Mouse (Mus musculus) urinary bladder, postnatal 10 days (tissue): ENCODE measurements around the gene Klhl33.
"Not testable (repeated sequence)": the region's sequence is repeated elsewhere in the genome, so short reads cannot be mapped to it uniquely, and the experiment has no call there.

Source experiments
- DNase-seq: peaks from one replicate; pipeline ENCODE4 v3.0.0; 2022; ENCODE audit warnings: low spot score

The Klhl33 gene

GRCm38 (mm10) chr14:50903973-50904827 is 6.9 kb upstream of the Klhl33 start:
- no peak for DNase-seq

DNA sequence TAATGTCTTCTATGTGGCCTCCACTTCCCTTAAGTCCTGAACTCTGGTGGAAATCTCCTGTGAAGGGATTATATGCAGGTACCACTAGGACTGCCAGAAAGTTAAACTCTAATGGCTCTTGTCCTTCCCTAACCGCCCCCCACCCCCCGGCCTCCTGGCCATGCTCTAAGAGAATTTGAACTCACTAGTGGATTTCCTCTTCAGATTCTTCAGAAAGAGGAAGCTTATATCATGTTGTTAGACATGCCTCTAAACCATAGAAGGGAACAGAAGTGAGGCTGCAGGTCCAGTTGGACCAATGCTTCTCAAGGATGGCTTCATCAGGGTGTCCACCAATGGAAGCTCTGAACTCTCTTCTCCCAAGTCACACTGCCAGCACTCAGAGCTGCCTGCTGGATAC is 685 bp upstream of the Klhl33 start:
- not testable (repeated sequence) for DNase-seq

- DNase-seq = no peak
Measured at GRCm38 (mm10) chr14:50896747-50897373, 447 bp downstream of the Klhl33 start.

DNA sequence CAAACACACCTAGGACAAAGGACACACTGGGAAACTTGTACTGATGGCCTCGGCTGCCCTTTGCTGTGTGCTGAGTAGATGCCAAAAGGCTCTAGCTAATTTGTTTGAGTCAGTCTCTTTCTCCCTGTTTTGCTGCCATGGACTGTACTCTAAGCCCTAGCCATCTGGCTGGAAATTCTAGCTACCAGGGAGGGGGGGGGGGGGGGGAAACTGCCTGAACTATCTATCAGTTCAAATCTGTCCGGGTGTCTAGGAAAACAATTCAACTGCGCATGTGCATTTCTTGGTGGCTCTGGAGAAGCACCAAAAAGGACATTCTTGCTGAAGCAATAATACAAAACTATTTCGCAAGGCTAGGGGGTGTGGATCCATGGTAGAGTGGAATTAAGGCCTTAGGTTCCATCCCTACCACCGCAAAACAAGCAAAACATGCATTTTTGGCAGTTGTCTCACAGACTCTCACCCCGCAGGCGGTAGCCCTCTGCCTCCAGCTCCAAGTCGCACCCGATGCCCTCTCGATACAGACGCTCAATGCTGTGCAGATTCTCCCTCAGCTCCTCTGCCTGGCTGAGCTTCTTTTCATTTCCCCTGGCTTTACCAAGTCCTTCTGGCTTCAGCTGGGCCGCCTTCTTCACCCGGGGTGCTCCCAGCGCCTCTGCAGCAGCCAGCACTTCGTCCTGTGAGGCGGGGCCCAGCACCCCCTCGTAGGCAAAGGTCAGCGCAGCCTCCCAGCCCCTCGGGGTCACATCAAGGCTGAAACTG is 1.1 kb downstream of the Klhl33 start:
- no peak for DNase-seq

- no peak for DNase-seq
Measured at GRCm38 (mm10) chr14:50895407-50895806, 1.9 kb downstream of the Klhl33 start.

DNA sequence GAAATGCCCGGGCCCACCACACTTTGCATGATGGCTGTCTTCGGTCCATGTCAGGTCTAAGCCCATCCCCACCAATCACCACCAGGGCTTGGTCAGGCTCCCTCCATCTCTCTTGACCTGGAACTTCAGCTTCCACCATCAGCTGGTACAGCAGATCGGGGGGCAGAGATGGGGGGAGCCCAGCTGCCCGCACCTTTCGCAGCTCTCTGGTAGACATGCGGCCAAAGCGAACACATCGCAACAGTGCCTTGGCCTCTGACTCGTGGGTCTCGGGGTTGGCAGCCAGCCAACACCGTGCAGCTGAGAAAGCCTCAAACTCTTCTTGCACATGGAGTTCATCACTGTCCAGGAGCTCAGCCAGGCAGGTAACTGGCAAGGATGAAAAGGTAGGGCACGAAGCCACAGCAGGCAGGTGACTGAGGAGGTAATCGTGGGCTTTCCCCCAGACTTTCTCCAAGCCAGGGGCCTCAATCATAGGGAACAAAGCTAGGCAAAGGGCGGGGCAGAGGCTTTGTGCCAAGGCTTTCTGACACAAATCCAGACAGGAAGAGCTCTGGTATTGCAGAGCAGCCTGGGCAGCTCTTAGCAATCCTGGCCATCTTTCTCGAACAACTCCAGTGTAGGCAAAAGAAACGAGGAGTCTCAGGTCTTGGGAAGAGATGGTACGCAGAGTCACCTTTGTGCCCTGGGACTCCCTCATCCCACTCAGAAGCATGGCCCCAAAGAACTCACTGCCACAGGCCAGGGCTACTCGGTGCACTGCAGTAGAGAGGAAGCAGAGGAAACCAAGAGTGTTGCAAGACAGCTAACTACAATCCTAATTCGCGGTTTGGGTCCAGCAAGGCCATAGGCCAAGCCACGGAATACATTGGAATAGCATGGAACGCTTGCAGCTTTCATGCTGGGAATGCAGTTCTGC is 4.5 kb downstream of the Klhl33 start:
- DNase-seq = no peak

DNA sequence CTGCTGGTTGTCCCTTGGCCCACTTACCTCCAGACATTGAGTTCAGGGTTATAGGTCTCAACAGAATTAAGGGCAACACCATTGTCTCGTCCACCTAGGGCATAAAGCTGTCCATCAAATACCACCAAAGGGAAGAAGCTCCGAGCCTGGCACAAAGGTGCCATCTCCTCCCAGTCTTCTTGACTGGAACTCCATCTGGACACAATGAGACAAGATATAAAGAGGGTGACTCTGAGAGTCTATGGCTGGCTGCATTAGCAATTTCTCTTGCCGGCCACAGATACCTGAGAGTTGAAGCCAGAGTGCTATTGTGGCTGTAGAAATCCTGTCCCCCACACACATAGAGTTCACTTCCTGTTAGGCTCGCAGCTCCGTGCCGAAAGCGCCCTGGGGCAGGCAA is 5.2 kb downstream of the Klhl33 start:
- no peak for DNase-seq

DNA sequence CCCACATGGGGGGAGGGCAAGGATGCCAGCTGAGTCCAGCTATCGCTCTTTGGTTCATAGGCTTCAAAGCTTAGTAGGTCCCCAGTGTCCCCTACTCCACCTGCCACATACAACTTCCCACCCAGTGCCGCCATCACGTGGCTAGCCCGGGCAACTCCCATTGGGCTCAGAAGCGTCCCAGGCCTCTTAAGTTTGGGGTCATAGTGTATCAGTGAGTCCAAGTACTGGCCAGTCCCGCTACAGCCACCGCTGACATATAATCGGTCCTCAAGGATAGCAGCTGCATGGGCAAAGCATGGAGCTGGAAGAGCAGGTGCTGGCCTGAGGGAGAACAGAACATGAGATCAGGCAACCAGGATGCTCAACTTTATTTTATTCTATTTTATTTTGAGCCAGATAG is 5.7 kb downstream of the Klhl33 start:
- DNase-seq = no peak

DNA sequence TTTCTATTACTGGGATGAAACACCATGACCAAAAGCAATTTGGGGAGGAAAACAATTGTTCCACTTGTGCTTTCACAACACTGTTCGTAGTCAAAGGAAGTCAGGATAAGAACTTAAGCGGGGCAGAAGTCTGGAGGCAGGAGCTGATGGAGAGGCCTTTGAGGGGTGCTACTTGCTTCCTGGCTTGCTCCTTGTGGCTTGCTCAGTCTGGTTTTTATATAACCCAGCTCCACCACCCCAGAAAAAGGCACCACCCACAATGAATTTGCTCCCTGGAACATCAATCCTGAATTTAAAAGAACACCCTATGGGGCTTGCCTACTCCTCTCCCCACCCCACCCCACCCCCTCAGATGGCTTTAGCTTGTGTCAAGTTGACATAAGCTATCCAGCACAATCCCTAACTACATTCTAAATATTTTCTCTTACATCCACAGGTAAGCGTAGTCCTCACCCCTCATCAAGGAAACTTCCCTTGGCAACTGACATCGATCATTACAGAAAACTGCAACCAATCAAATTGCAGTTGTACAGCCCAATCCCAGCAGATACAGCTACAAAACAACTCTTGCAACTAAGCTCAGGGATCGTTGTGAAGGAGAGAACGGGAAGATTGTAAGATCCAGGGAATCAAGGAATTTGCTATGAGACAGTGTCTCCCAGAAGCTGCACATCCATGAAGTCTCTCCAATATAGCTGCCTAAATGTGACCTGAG is 20.9 kb downstream of the Klhl33 start:
- DNase-seq = no peak

DNA sequence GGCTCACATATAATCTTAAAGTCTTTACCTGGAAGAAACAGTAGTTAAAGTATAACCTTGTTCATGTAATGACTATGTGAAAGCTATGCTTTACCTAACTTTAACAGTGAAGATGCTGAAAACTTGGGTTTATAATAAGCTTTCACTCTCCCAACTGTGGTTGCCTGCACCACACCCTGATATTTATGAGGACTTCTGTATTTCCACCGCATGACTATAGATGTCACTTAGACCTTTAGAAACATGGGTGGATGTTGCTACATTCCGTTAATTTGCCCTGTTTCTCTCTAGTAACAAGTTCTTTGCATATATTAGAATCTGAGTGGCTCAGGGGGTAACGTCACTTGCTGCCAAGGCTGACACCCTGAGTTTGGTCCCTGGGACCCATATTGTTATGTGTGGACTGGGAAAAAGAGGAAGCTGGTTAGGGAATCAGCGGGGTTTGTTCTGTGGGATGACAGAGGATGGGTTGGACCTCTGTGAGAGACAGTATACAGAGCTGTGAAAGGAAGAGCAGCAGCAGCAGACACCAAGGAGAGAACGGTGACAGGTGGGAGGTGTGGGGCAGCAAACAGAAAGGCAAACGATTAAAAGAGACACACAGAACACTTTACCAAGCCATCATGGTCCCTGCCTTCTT is 21.6 kb downstream of the Klhl33 start:
- no peak for DNase-seq

DNA sequence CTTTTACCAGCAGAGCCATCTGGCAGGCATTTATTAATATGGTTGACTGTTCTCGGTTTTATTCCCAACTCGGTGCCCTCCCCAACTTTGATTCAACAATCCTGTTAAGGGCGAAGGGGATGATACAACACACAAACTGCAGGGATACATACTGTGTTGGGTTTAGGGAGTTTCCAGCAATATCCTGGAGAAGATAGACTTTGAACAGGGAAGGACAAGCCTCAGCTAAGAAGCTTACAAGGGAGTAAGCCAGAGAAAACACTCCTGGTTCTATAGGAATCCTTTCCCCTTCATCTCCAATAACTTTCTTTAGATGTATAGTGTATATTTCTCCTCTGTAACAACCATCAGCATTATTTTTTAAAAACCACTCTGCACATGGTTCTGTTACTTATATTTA is 22.1 kb downstream of the Klhl33 start:
- no peak for DNase-seq

- DNase-seq = no peak
Measured at GRCm38 (mm10) chr14:50871284-50871683, 26.0 kb downstream of the Klhl33 start.

DNA sequence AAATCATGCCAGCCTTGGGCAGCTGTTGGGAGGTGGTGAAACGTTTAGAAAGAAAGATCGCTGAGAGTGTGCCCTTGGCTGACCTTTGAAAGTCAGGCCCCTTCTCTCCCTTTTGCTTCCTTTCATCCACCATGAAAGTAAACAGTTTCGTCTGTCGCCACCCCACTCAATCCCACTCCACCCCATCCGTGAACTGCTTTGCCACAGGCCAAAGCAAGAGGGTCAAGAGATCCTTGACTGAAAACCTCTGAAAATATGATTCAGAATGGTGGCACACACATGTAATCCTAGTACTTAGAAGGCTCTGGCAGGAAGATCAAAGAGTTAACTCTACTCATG is 26.5 kb downstream of the Klhl33 start:
- DNase-seq = no peak

DNA sequence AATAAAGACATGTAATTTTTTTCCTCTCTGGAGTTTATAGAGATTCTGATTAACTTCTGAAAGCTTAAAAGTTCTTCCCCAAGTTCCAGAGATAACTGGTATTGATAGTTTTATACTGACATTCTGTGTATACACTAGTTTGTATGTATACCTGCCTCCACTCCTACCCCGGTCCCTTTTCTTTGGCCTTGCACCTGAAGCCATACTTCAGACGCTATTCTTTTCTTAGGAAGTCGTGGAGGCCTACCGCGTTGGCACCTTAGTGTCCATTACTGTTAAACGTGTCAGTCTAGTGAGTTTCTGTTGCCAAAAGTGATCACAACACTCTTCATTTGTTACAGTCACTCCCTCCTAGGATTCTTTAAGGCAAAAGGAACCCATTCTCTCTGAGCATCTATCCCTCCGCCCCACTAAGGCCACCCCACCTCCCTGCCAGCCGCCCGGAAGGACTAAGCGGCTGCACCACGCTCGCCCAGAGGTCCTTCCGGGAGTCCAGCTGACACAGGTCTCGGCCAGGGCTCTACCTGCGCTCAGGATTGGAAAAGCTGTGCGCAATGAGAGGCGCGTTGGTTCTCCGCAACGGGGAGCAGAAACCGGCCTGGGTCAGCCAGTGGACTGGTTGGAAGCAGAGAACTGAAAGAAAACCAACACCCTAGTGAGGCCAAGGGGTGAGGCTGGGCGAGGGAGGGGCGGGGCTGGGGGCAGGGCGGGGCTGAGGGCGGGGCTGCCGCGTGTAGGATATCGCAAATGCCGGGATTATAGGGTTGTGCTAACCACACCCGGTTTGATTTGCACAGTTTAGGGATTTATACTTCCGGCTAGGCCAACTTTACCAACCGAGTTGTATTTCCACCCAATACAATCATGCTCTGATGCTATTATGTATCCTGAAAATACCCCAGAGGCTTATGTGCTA is 27.2 kb downstream of the Klhl33 start, which contains the start of gene Tep1:
TSS of gene Tep1 (minus strand) at position 672 of the 916 bp plus-strand sequence.
- no peak for DNase-seq

DNA sequence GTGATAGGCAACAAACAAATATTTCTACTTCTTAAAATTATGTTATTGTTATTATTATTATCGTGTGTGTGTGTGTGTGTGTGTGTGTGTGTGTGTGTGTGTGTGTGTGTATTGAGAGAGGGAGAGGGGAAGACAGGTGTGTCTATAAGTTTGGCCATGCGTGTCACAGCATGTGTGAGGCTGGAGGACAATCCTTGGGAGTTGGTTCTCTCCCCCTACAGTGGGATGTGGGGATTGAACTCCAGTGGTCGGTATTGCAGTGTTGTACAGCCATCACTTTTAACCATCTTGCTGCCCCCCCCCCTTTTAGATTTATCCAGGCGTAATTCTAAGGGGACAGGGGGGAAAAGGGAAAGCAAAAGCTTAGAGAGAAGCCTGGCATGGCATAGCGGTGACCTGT is 28.7 kb downstream of the Klhl33 start:
- DNase-seq = no peak

DNA sequence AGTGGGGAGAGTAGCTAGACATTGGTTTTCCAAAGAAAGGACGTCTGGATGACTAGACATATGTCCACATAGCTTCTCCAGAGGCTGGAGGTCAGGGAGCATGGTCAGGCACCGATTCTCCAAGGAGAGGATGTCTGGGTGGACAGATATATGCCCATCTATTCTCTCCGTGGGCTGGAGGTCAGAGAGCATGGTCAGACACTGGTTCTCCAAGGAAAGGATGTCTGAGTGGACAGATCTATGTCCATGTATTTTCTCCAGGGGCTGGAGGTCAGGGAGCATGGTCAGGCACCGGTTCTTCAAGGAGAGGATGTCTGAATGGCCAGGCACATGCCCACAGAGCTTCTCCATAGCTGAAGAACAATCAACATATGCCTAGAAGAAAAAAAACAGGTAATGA is 29.1 kb downstream of the Klhl33 start:
- no peak for DNase-seq

- no peak for DNase-seq
Measured at GRCm38 (mm10) chr14:50866966-50867365, 30.3 kb downstream of the Klhl33 start.

DNA sequence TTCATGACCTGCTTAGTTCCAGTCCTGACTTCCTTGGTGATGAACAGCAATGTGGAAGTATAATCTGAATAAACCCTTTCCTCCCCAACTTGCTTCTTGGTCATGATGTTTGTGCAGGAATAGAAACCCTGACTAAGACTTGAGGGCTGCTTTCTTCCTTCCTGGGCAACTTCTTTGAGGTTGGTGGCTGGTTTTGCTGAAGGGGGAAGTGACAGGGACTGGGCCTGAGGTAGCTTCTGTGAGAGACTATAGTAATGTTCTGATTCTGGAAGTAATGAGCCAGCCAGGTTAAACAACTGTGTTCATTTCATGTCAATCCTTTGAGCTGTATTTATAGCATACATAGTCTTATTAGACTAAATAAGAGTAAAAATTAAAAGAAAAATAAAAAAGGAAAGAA is 32.3 kb downstream of the Klhl33 start:
- DNase-seq = not testable (repeated sequence)

DNA sequence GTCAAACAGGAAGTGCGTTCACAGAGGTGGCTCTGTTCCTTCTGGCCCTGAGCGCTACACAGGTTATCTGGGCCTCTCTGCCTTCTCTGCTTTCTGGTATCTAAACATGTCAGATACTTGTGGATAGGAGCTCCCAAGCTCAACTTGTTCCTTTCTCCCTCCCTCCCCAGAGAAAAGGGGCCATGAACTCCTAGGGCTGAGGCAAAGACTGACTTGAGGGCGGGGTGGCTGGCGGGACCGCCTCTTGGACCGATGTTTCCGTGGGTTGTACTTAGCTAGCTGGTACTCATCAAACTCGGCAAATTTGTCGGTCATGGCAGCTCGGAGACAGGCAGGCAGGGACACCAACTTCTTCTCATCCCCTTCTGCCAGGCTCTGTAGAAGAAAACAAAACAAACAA is 34.7 kb downstream of the Klhl33 start:
- DNase-seq = no peak

- DNase-seq = no peak
Measured at GRCm38 (mm10) chr14:50855788-50856187, 41.5 kb downstream of the Klhl33 start.
